Mouse (Mus musculus): ENCODE data around the gene Ppp1r3a. TPM values are rescaled to one million over a fixed set of nuclear protein-coding genes. Genes with fewer than 3 reads are reported as not detected.

Gene Ppp1r3a
- polyA plus RNA-seq, 1 experiment from 2014 or later = not detected

- WGBS = 65% methylated on average over 1 of the region's 1 CpGs
- H3K27me3 ChIP-seq (ENCODE audit: insufficient read depth, low read length) = no peaks in the 10 kb centered on the region
- DNase-seq (ENCODE audit: low spot score) (no peak), ATAC-seq (replicated peaks; ENCODE audit: low FRiP score, low read depth) (no peak)
- no peaks in the 10 kb centered on the region for H3K4me1 ChIP-seq (replicated peaks; ENCODE audit: insufficient read depth, low read length)
- no peak for TF ChIP-seq CTCF (IDR thresholded peaks at IDR 0.05; ENCODE audit: low read depth)
- no peak overlapping the region for H3K9ac ChIP-seq (ENCODE audit: low read depth, low read length)
- H3K4me2 ChIP-seq (ENCODE audit: low read length) = no peak overlapping the region
- no peak overlapping the region for H3K27ac ChIP-seq
- no peaks in the 10 kb centered on the region for H3K9me3 ChIP-seq (replicated peaks; ENCODE audit: low read length)
- H3K36me3 ChIP-seq (ENCODE audit: insufficient read depth, low read length) = no peaks in the 10 kb centered on the region
- no peak overlapping the region for H3K4me3 ChIP-seq (replicated peaks; ENCODE audit: low read depth, low read length)
These were observed 2.9 kb downstream of the Ppp1r3a start for GRCm38 (mm10) chr6:14752211-14752610.

DNA sequence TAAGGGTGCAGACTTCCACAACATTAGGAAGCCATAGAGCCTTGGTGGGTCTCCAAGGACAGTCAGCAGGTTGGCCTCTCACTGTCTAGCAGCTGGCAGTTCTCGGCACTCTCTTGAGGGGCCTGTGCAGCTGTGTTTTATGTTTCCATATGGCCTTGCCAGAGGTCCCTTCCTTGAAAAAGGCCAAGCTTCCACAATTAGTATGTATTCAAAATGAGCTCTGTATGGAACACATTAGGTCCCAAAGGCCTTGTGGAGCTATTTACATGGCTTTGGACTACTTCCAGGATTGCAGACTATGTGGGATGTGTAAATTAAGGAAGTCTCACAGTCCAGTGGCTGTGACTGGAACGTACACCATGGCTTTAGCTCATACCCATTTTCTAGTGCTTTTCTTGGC lies 8.1 kb downstream of the Ppp1r3a start:
- Histone ChIP-seq H3K4me2 (ENCODE audit: low read length) (no peak overlapping the region), H3K27me3 (ENCODE audit: insufficient read depth, low read length) (no peaks in the 10 kb centered on the region), H3K9ac (ENCODE audit: low read depth, low read length) (no peak overlapping the region), H3K4me1 (replicated peaks; ENCODE audit: insufficient read depth, low read length) (no peaks in the 10 kb centered on the region), H3K9me3 (replicated peaks; ENCODE audit: low read length) (no peaks in the 10 kb centered on the region), H3K27ac (no peak overlapping the region), H3K4me3 (replicated peaks; ENCODE audit: low read depth, low read length) (no peak overlapping the region), H3K36me3 (ENCODE audit: insufficient read depth, low read length) (no peaks in the 10 kb centered on the region)
- DNase-seq (ENCODE audit: low spot score) (peak; percentile 62), ATAC-seq (replicated peaks; ENCODE audit: low FRiP score, low read depth) (no peak; the same call in 1 of the 2 replicates)
- WGBS = 52% methylated on average over 2 of the region's 2 CpGs
- TF ChIP-seq CTCF (IDR thresholded peaks at IDR 0.05; ENCODE audit: low read depth) = no peak

GRCm38 (mm10) chr6:14736017-14736416 lies 19.1 kb downstream of the Ppp1r3a start:
- no peak for TF ChIP-seq CTCF (IDR thresholded peaks at IDR 0.05; ENCODE audit: low read depth)
- Histone ChIP-seq H3K9ac (ENCODE audit: low read depth, low read length) (no peak overlapping the region), H3K4me3 (replicated peaks; ENCODE audit: low read depth, low read length) (no peak overlapping the region), H3K36me3 (ENCODE audit: insufficient read depth, low read length) (no peaks in the 10 kb centered on the region), H3K27ac (no peak overlapping the region), H3K4me2 (ENCODE audit: low read length) (no peak overlapping the region), H3K9me3 (replicated peaks; ENCODE audit: low read length) (no peaks in the 10 kb centered on the region), H3K4me1 (replicated peaks; ENCODE audit: insufficient read depth, low read length) (no peaks in the 10 kb centered on the region), H3K27me3 (ENCODE audit: insufficient read depth, low read length) (no peaks in the 10 kb centered on the region)
- DNase-seq (ENCODE audit: low spot score) (no peak), ATAC-seq (replicated peaks; ENCODE audit: low FRiP score, low read depth) (no peak)
- 90% methylated on average over 2 of the region's 2 CpGs for WGBS

- H3K4me3 ChIP-seq (replicated peaks; ENCODE audit: low read depth, low read length) = no peak overlapping the region
- DNase-seq (ENCODE audit: low spot score) = no peak
- ATAC-seq (replicated peaks; ENCODE audit: low FRiP score, low read depth) = no peak
- no peaks in the 10 kb centered on the region for H3K4me1 ChIP-seq (replicated peaks; ENCODE audit: insufficient read depth, low read length)
- TF ChIP-seq CTCF (IDR thresholded peaks at IDR 0.05; ENCODE audit: low read depth) = no peak
- H3K36me3 ChIP-seq (ENCODE audit: insufficient read depth, low read length) = no peaks in the 10 kb centered on the region
- H3K27me3 ChIP-seq (ENCODE audit: insufficient read depth, low read length) = no peaks in the 10 kb centered on the region
- H3K9me3 ChIP-seq (replicated peaks; ENCODE audit: low read length) = no peaks in the 10 kb centered on the region
- WGBS = 49% methylated on average over 5 of the region's 5 CpGs
- no peak overlapping the region for H3K4me2 ChIP-seq (ENCODE audit: low read length)
- H3K9ac ChIP-seq (ENCODE audit: low read depth, low read length) = no peak overlapping the region
- no peak overlapping the region for H3K27ac ChIP-seq
These were observed 24.1 kb downstream of the Ppp1r3a start for GRCm38 (mm10) chr6:14731011-14731410.

GRCm38 (mm10) chr6:14720772-14721414 lies 34.2 kb downstream of the Ppp1r3a start:
- Histone ChIP-seq H3K27me3 (ENCODE audit: insufficient read depth, low read length) (no peaks in the 10 kb centered on the region), H3K9ac (ENCODE audit: low read depth, low read length) (no peak overlapping the region), H3K36me3 (ENCODE audit: insufficient read depth, low read length) (no peaks in the 10 kb centered on the region), H3K4me3 (replicated peaks; ENCODE audit: low read depth, low read length) (no peak overlapping the region), H3K4me2 (ENCODE audit: low read length) (no peak overlapping the region), H3K9me3 (replicated peaks; ENCODE audit: low read length) (no peaks in the 10 kb centered on the region), H3K4me1 (replicated peaks; ENCODE audit: insufficient read depth, low read length) (no peaks in the 10 kb centered on the region), H3K27ac (no peak overlapping the region)
- ATAC-seq (replicated peaks; ENCODE audit: low FRiP score, low read depth) (no peak), DNase-seq (ENCODE audit: low spot score) (no peak)
- 83% methylated on average over 4 of the region's 4 CpGs for WGBS
- no peak for TF ChIP-seq CTCF (IDR thresholded peaks at IDR 0.05; ENCODE audit: low read depth)

GRCm38 (mm10) chr6:14720110-14720771 lies 34.8 kb downstream of the Ppp1r3a start:
- DNase-seq (ENCODE audit: low spot score) (no peak), ATAC-seq (replicated peaks; ENCODE audit: low FRiP score, low read depth) (no peak)
- Histone ChIP-seq H3K4me3 (replicated peaks; ENCODE audit: low read depth, low read length) (no peak overlapping the region), H3K27me3 (ENCODE audit: insufficient read depth, low read length) (no peaks in the 10 kb centered on the region), H3K4me2 (ENCODE audit: low read length) (no peak overlapping the region), H3K9me3 (replicated peaks; ENCODE audit: low read length) (no peaks in the 10 kb centered on the region), H3K27ac (no peak overlapping the region), H3K4me1 (replicated peaks; ENCODE audit: insufficient read depth, low read length) (no peaks in the 10 kb centered on the region), H3K36me3 (ENCODE audit: insufficient read depth, low read length) (no peaks in the 10 kb centered on the region), H3K9ac (ENCODE audit: low read depth, low read length) (no peak overlapping the region)
- WGBS = 66% methylated on average over 6 of the region's 6 CpGs
- no peak for TF ChIP-seq CTCF (IDR thresholded peaks at IDR 0.05; ENCODE audit: low read depth)

Data from kidney, postnatal 0 days (tissue).